Mouse (Mus musculus): ENCODE data around the gene Csk. TPM values are rescaled to one million over a fixed set of nuclear protein-coding genes. Genes with fewer than 3 reads are reported as not detected.
A peak's percentile ranks its signal among the peaks of the same experiment; 100 is the strongest.

Gene Csk
- 10 to 100 TPM in 1 of 4 experiments, 1 to 10 TPM in 3; 8.0 to 10.5 (median 8.8) TPM for total RNA-seq (2022)

GRCm38 (mm10) chr9:57653283-57653682, at the start of gene Csk:
Gene Csk, minus strand, starts transcription at chr9:57653631.
- DNase-seq (ENCODE audit: low spot score in 2 of 2): no peak

- DNase-seq (ENCODE audit: low spot score in 2 of 2): no peak
Observed at GRCm38 (mm10) chr9:57698466-57699150, 45.2 kb upstream of the Csk start.

GRCm38 (mm10) chr9:57697380-57697779, 43.9 kb upstream of the Csk start:
- DNase-seq (ENCODE audit: low spot score in 2 of 2): no peak

- DNase-seq (ENCODE audit: low spot score in 2 of 2): peak; percentile 17 to 51
Observed at GRCm38 (mm10) chr9:57696380-57697285, 43.2 kb upstream of the Csk start.

- no peak for DNase-seq (ENCODE audit: low spot score in 2 of 2)
Observed at GRCm38 (mm10) chr9:57694108-57694507, 40.7 kb upstream of the Csk start.

- DNase-seq (ENCODE audit: low spot score in 2 of 2): no peak
Observed at GRCm38 (mm10) chr9:57688606-57689005, 35.2 kb upstream of the Csk start.

- DNase-seq (ENCODE audit: low spot score in 2 of 2): no peak
Observed at GRCm38 (mm10) chr9:57688158-57688557, 34.7 kb upstream of the Csk start.

GRCm38 (mm10) chr9:57687751-57688150, 34.3 kb upstream of the Csk start, which contains the start of gene Cyp1a1:
Gene Cyp1a1, plus strand, starts transcription at chr9:57687928.
- no peak for DNase-seq (ENCODE audit: low spot score in 2 of 2)

GRCm38 (mm10) chr9:57686011-57686410, 32.6 kb upstream of the Csk start:
- no peak for DNase-seq (ENCODE audit: low spot score in 2 of 2)

- no peak for DNase-seq (ENCODE audit: low spot score in 2 of 2)
Observed at GRCm38 (mm10) chr9:57683520-57683919, 30.1 kb upstream of the Csk start, which contains the start of gene Cyp1a2. Gene Cyp1a2, minus strand, starts transcription at chr9:57683703.

- DNase-seq (ENCODE audit: low spot score in 2 of 2): no peak
Observed at GRCm38 (mm10) chr9:57681411-57681810, 28.0 kb upstream of the Csk start.

GRCm38 (mm10) chr9:57671500-57671899, 18.1 kb upstream of the Csk start:
- DNase-seq (ENCODE audit: low spot score in 2 of 2): no peak

GRCm38 (mm10) chr9:57671037-57671436, 17.6 kb upstream of the Csk start:
- no peak for DNase-seq (ENCODE audit: low spot score in 2 of 2)

GRCm38 (mm10) chr9:57669566-57669965, 16.1 kb upstream of the Csk start:
- DNase-seq (ENCODE audit: low spot score in 2 of 2): no peak

- no peak for DNase-seq (ENCODE audit: low spot score in 2 of 2)
Observed at GRCm38 (mm10) chr9:57668277-57668676, 14.8 kb upstream of the Csk start.

GRCm38 (mm10) chr9:57667817-57668216, 14.4 kb upstream of the Csk start:
- DNase-seq (ENCODE audit: low spot score in 2 of 2): no peak

- no peak for DNase-seq (ENCODE audit: low spot score in 2 of 2)
Observed at GRCm38 (mm10) chr9:57667136-57667535, 13.7 kb upstream of the Csk start.

GRCm38 (mm10) chr9:57666536-57666935, 13.1 kb upstream of the Csk start:
- no peak for DNase-seq (ENCODE audit: low spot score in 2 of 2)

- DNase-seq (ENCODE audit: low spot score in 2 of 2): no peak
Observed at GRCm38 (mm10) chr9:57664616-57665015, 11.2 kb upstream of the Csk start.

- no peak for DNase-seq (ENCODE audit: low spot score in 2 of 2)
Observed at GRCm38 (mm10) chr9:57661552-57661951, 8.1 kb upstream of the Csk start.

- no peak for DNase-seq (ENCODE audit: low spot score in 2 of 2)
Observed at GRCm38 (mm10) chr9:57660501-57660900, 7.1 kb upstream of the Csk start.

GRCm38 (mm10) chr9:57659774-57660173, 6.3 kb upstream of the Csk start:
- peak; percentile 49 to 68 for DNase-seq (ENCODE audit: low spot score in 2 of 2)

Data from gastrocnemius, adult 8-10 months (tissue).